Mouse (Mus musculus) thymus, adult 2 months (tissue): ENCODE results near the gene Scfd2.

Experiments
- CTCF ChIP-seq: fragments of 200-500 bp; IDR thresholded peaks from 2 replicates; pipeline ENCODE4 v1.5.1; 2012; ENCODE audit warnings: mild to moderate bottlenecking, control low read depth, low read length, moderate library complexity, borderline replicate concordance; ENCODE audit not compliant: control insufficient read depth, poor library complexity, insufficient read depth; ENCODE audit errors: extremely low read depth
- POLR2A ChIP-seq: fragments of 200-500 bp; IDR thresholded peaks from 2 replicates; pipeline ENCODE4 v1.6.1; 2012; ENCODE audit warnings: mild to moderate bottlenecking, low read length, control low read depth, moderate library complexity; ENCODE audit not compliant: control insufficient read depth, poor library complexity, insufficient read depth; ENCODE audit errors: extremely low read depth

GRCm38 (mm10) chr5:74482633-74483032 lies 48.9 kb downstream of the Scfd2 start:
- no peak for TF ChIP-seq POLR2A
- no peak for TF ChIP-seq CTCF
